In genomic region chr6:120289430-120289829, GRCm38 (mm10) we compare ENCODE assay signal across 26 mouse cellular contexts. TPM values are rescaled to one million over a fixed set of nuclear protein-coding genes. Genes with fewer than 3 reads are reported as not detected.
A peak's percentile ranks its signal among the peaks of the same experiment; 100 is the strongest.
DNase-seq lines count a peak whose midpoint lies in the region; ATAC-seq lines count a peak whose summit lies in the region.
"Had no signal": no experiment of that assay in that cellular context is flagged by ENCODE, and none has a peak within 500 bp of the region (broad histone marks: within the 10 kb centered on the region; RNA-seq: fewer than 3 reads in every experiment).

No protein-coding gene starts in this region.

- no peaks in the 10 kb centered on the region for H3K36me3 ChIP-seq in midbrain, embryonic 11.5 days (ENCODE audit: control insufficient read depth, insufficient read depth, low read length)
- no peaks in the 10 kb centered on the region for H3K36me3 ChIP-seq in midbrain, embryonic 10.5 days
- H3K36me3 ChIP-seq: embryonic facial prominence, embryonic 10.5 days; embryonic facial prominence, embryonic 12.5 days; forebrain, embryonic 15.5 days had no signal

- WGBS in midbrain, embryonic 11.5 days = 82% methylated on average over 4 of the region's 4 CpGs
- 90% methylated on average over 4 of the region's 4 CpGs for WGBS in midbrain, embryonic 10.5 days

- intact Hi-C loops in gastrocnemius, postnatal 14 days (cut with DNase I; ENCODE audit: low total_unique reads) = no loop called here

- no peaks in the 10 kb centered on the region for H3K9me3 ChIP-seq in midbrain, embryonic 11.5 days (ENCODE audit: control insufficient read depth, low read length)
- H3K9me3 ChIP-seq in midbrain, embryonic 10.5 days (replicated peaks) = no peaks in the 10 kb centered on the region
- H3K9me3 ChIP-seq: embryonic facial prominence, embryonic 10.5 days; embryonic facial prominence, embryonic 12.5 days; forebrain, embryonic 13.5 days; forebrain, embryonic 15.5 days had no signal

- H3K4me1 ChIP-seq in midbrain, embryonic 11.5 days (ENCODE audit: control insufficient read depth, insufficient read depth, low read length) = peaks cover 4% of the 10 kb centered on the region
- H3K4me1 ChIP-seq in midbrain, embryonic 10.5 days = peaks cover 8% of the 10 kb centered on the region
- H3K4me1 ChIP-seq: embryonic facial prominence, embryonic 12.5 days; forebrain, embryonic 13.5 days; forebrain, embryonic 15.5 days had no signal

- no peak overlapping the region for H3K9ac ChIP-seq in midbrain, embryonic 11.5 days (ENCODE audit: low read length)
- H3K9ac ChIP-seq: embryonic facial prominence, embryonic 12.5 days; forebrain, embryonic 13.5 days; forebrain, embryonic 15.5 days; forebrain, postnatal 0 days had no signal

- H3K4me3 ChIP-seq in midbrain, embryonic 11.5 days (ENCODE audit: low read depth, low read length) = no peak overlapping the region
- no peak overlapping the region for H3K4me3 ChIP-seq in midbrain, embryonic 10.5 days
- H3K4me3 ChIP-seq: embryonic facial prominence, embryonic 10.5 days; embryonic facial prominence, embryonic 12.5 days; forebrain, embryonic 13.5 days; forebrain, embryonic 15.5 days had no signal

- H3K27me3 ChIP-seq in midbrain, embryonic 11.5 days (ENCODE audit: control insufficient read depth, insufficient read depth, low read length) = peaks cover 19% of the 10 kb centered on the region
- H3K27me3 ChIP-seq in midbrain, embryonic 10.5 days (ENCODE audit: low read depth, poor library complexity, severe bottlenecking) = peaks cover 35% of the 10 kb centered on the region
- H3K27me3 ChIP-seq: CH12.LX had no signal

- H3K4me2 ChIP-seq in midbrain, embryonic 11.5 days = no peak overlapping the region
- H3K4me2 ChIP-seq: embryonic facial prominence, embryonic 12.5 days; forebrain, embryonic 13.5 days; forebrain, embryonic 15.5 days had no signal

- DNase-seq in midbrain, embryonic 11.5 days (ENCODE audit: low spot score, missing footprints) = peak; percentile 35
- no peak for DNase-seq in midbrain, embryonic 10.5 days (ENCODE audit: low spot score)
- peak; percentile 52 for DNase-seq in ES-CJ7 (ENCODE audit: low read depth, low spot score)
- DNase-seq in ZHBTc4 (ENCODE audit: low read depth, low spot score) = peak; percentile 43
- no peak for DNase-seq in gastrocnemius, postnatal 14 days
- no peak for DNase-seq in cerebellum, postnatal 4 days (ENCODE audit: low spot score in 2 of 2)
- DNase-seq: adrenal gland, adult 2 months; adrenal gland, postnatal 10 days; adrenal gland, postnatal 25 days; B cell, adult 2 months; cerebellum, adult 11 months; cerebellum, adult 18-20 months; cerebellum, adult 8-10 months; cerebellum, adult 9-11 months; cerebellum, postnatal 14 days; cerebellum, postnatal 36 days; forebrain, postnatal 0 days had no signal

- no peak for ATAC-seq in midbrain, embryonic 11.5 days (ENCODE audit: low FRiP score)
- ATAC-seq: CD4-positive, CD25-positive, alpha-beta regulatory T cell, adult 4 months; forebrain, embryonic 13.5 days; forebrain, embryonic 15.5 days; forebrain, postnatal 0 days had no signal

- no peak overlapping the region for H3K27ac ChIP-seq in midbrain, embryonic 11.5 days (ENCODE audit: low read depth, low read length)
- no peak overlapping the region for H3K27ac ChIP-seq in midbrain, embryonic 10.5 days (replicated peaks)
- H3K27ac ChIP-seq: embryonic facial prominence, embryonic 10.5 days; embryonic facial prominence, embryonic 12.5 days; forebrain, embryonic 13.5 days; forebrain, embryonic 15.5 days had no signal

RNA-seq across cellular contexts. Expression of gene D330020A13Rik, which starts 4.7 kb away (rescaled TPM):
- polyA plus RNA-seq in midbrain, embryonic 11.5 days (2014; fragmentation: Nextera tagmentation; extraction: Ambion mirVana) = not detected in 2 replicates
- not detected in 2 replicates for polyA plus RNA-seq in midbrain, embryonic 10.5 days (2016; fragmentation: Nextera tagmentation; extraction: Ambion mirVana)
- total RNA-seq in gastrocnemius, postnatal 14 days (2021) = under 1 TPM in 1 of 2 experiments, not detected in 1; 0.21 TPM
- total RNA-seq: CH12.LX; forebrain, postnatal 0 days; MEL had no signal
- polyA plus RNA-seq: CD4-positive, CD25-positive, alpha-beta regulatory T cell, adult 4 months; cortical plate, adult 2 months; forebrain, embryonic 11.5 days; forebrain, embryonic 15.5 days; forebrain, postnatal 0 days had no signal

RNA-seq across cellular contexts. Expression of gene B4galnt3, which starts 4.9 kb away (rescaled TPM):
- 0.07 and 0.14 TPM in 2 replicates for polyA plus RNA-seq in midbrain, embryonic 11.5 days (2014; fragmentation: Nextera tagmentation; extraction: Ambion mirVana)
- 0.05 and 0.11 TPM in 2 replicates for polyA plus RNA-seq in midbrain, embryonic 10.5 days (2016; fragmentation: Nextera tagmentation; extraction: Ambion mirVana)
- total RNA-seq in gastrocnemius, postnatal 14 days (2021) = 1 to 10 TPM; 2.7 TPM
- polyA plus RNA-seq: CD4-positive, CD25-positive, alpha-beta regulatory T cell, adult 4 months; forebrain, embryonic 11.5 days; forebrain, embryonic 13.5 days had no signal

Comparison
In these comparisons a context has a peak if more than half of its experiments do, and no peak if none do; other contexts are left out.
1. DNase-seq: peak in midbrain, embryonic 11.5 days (single experiment), ES-CJ7 (single experiment) and ZHBTc4 (single experiment); none in midbrain, embryonic 10.5 days (single experiment), gastrocnemius, postnatal 14 days (single experiment) and cerebellum, postnatal 4 days (0 of 2).